Mouse (Mus musculus) monocyte, adult 2 months (primary cell): Measurements from ENCODE around the gene Atp5g1.

Experiments
- DNase-seq, 2 experiments: peaks; one replicate each; pipeline ENCODE4 v3.0.0; 2022; ENCODE audit warnings: low spot score in 2 of 2, low read depth in 1 of 2

Atp5g1 gene

GRCm38 (mm10) chr11:96030571-96030970, 44.9 kb downstream of the Atp5g1 start:
- no peak for DNase-seq

- DNase-seq = no peak
Measured at GRCm38 (mm10) chr11:96028130-96028529, 47.3 kb downstream of the Atp5g1 start.

DNA sequence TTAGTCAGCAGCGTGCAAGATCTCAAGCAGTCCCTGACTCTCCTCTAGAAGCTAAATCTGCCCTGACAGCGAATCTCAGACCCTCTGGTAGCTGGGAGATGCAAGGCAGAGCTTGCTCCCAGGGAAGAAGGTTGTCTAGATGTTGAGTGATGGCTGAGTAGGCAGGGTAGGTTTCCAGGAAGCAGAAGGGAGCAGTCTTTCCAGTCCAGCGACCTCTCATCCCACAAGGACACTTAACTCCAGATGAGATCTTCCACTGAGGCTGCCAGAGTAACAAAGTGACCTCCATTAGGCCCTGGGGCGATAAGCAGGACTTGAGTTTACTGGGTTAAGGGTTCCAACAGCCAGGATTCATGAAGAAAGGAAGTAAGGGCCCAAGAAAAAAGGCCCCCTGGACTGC, 54.8 kb downstream of the Atp5g1 start:
- no peak for DNase-seq
